Mouse (Mus musculus) megakaryocyte, embryonic 14.5 days (primary cell): ENCODE results near the gene Tfb2m.

ENCODE experiments used
- FLI1 ChIP-seq: IDR thresholded peaks from 2 replicates; pipeline ENCODE4 v1.6.1; 2012; ENCODE audit warnings: low read length, inconsistent platforms, mixed read lengths
- GATA1 ChIP-seq: IDR thresholded peaks from 3 replicates; pipeline ENCODE4 v1.6.1; 2012; ENCODE audit warnings: mixed read lengths, low read length, inconsistent platforms, borderline replicate concordance

GRCm38 (mm10) chr1:179588230-179588629 is 42.2 kb upstream of the Tfb2m start:
- TF ChIP-seq GATA1 (no peak), FLI1 (no peak)
